Mouse (Mus musculus) heart, embryonic 13.5 days (tissue): ENCODE results near the gene Kcnd3. TPM values are rescaled to one million over a fixed set of nuclear protein-coding genes. Genes with fewer than 3 reads are reported as not detected.

Source experiments
- ATAC-seq: fragments of 200-750 bp; cut with Nextera tagmentation; 2 replicates; pipeline ENCODE4 v1.8.0; 2017; ENCODE audit warnings: moderate TSS enrichment; ENCODE audit not compliant: insufficient number of reproducible peaks, low FRiP score, low TSS enrichment; ENCODE audit errors: extremely low read depth
- H3K27ac ChIP-seq: fragments of 300-500 bp; sonication (generic); replicated peaks from 2 replicates; pipeline ENCODE4 v1.5.1; 2015; ENCODE audit warnings: moderate library complexity, mild to moderate bottlenecking, inconsistent platforms
- H3K27me3 ChIP-seq: fragments of 300-500 bp; sonication (generic); replicated peaks from 2 replicates; pipeline ENCODE4 v1.6.1; 2015; ENCODE audit warnings: mild to moderate bottlenecking, inconsistent platforms
- H3K36me3 ChIP-seq: fragments of 300-500 bp; sonication (generic); 2 replicates; pipeline ENCODE4 v1.6.1; 2015; ENCODE audit warnings: mild to moderate bottlenecking, inconsistent platforms
- H3K4me1 ChIP-seq: fragments of 300-500 bp; sonication (generic); 2 replicates; pipeline ENCODE4 v1.6.1; 2015; ENCODE audit warnings: inconsistent platforms
- H3K4me2 ChIP-seq: fragments of 300-500 bp; sonication (generic); 2 replicates; pipeline ENCODE4 v1.6.1; 2015; ENCODE audit warnings: inconsistent platforms, mild to moderate bottlenecking, moderate library complexity
- H3K4me3 ChIP-seq: fragments of 300-500 bp; sonication (generic); 2 replicates; pipeline ENCODE4 v1.5.1; 2015; ENCODE audit warnings: moderate library complexity, mild to moderate bottlenecking, inconsistent platforms
- H3K9ac ChIP-seq: fragments of 300-500 bp; sonication (generic); 2 replicates; pipeline ENCODE4 v1.6.1; 2015; ENCODE audit warnings: inconsistent platforms, mild to moderate bottlenecking, moderate library complexity
- H3K9me3 ChIP-seq: fragments of 300-500 bp; sonication (generic); 2 replicates; pipeline ENCODE4 v1.6.1; 2016; ENCODE audit warnings: inconsistent platforms
- WGBS: fragments of 180-500 bp; shearing (Covaris S2); methylation state at CpG from one replicate; pipeline ENCODE4 v1.1.7; 2015; ENCODE audit warnings: mixed read lengths; 5-methylcytosine and 5-hydroxymethylcytosine counted together
- polyA plus RNA-seq: library from polyadenylated mRNA; unstranded; fragments of >200 nt; fragmentation: Nextera tagmentation; extraction: Ambion mirVana; gene quantifications from 2 replicates; pipeline ENCODE4 v1.2.1, GENCODE M21; 2015

Kcnd3 gene
- polyA plus RNA-seq, 1 experiment from 2014 or later, result 0.67 TPM

- Histone ChIP-seq H3K4me3 (no peak overlapping the region), H3K9me3 (no peaks in the 10 kb centered on the region), H3K36me3 (no peaks in the 10 kb centered on the region), H3K9ac (no peak overlapping the region), H3K27me3 (no peaks in the 10 kb centered on the region; the same call in 1 of the 2 replicates), H3K4me1 (peaks cover 20% of the 10 kb centered on the region), H3K27ac (no peak overlapping the region), H3K4me2 (no peak overlapping the region)
- 66% methylated on average over 1 of the region's 1 CpGs for WGBS
- ATAC-seq, result no peak
These were observed 48.9 kb downstream of the Kcnd3 start for GRCm38 (mm10) chr3:105501071-105501470.

GRCm38 (mm10) chr3:105504272-105504671, 52.1 kb downstream of the Kcnd3 start:
- peak overlapping the region; percentile 21; the same call in 1 of the 2 replicates for H3K27ac ChIP-seq

GRCm38 (mm10) chr3:105505161-105505872, 53.2 kb downstream of the Kcnd3 start:
- Histone ChIP-seq H3K4me2 (no peak overlapping the region), H3K27ac (no peak overlapping the region), H3K36me3 (no peaks in the 10 kb centered on the region), H3K9ac (no peak overlapping the region), H3K27me3 (0 out of 2 replicates have a peak, but pooled peaks cover 7% of the 10 kb centered on the region), H3K4me3 (no peak overlapping the region), H3K4me1 (peaks cover 23% of the 10 kb centered on the region), H3K9me3 (no peaks in the 10 kb centered on the region)
- no peak for ATAC-seq
- 62% methylated on average over 15 of the region's 15 CpGs for WGBS

More at GRCm38 (mm10) chr3:105504272-105504671, 52.1 kb downstream of the Kcnd3 start:
- Histone ChIP-seq H3K9me3 (no peaks in the 10 kb centered on the region), H3K9ac (no peak overlapping the region), H3K4me2 (no peak overlapping the region), H3K4me3 (no peak overlapping the region), H3K27me3 (0 out of 2 replicates have a peak, but pooled peaks cover 7% of the 10 kb centered on the region), H3K36me3 (no peaks in the 10 kb centered on the region), H3K4me1 (peaks cover 20% of the 10 kb centered on the region)
- 29% methylated on average over 3 of the region's 3 CpGs for WGBS
- no peak for ATAC-seq

- Histone ChIP-seq H3K9me3 (no peaks in the 10 kb centered on the region), H3K4me3 (no peak overlapping the region), H3K27me3 (0 out of 2 replicates have a peak, but pooled peaks cover 7% of the 10 kb centered on the region), H3K27ac (no peak overlapping the region), H3K36me3 (no peaks in the 10 kb centered on the region), H3K4me1 (peaks cover 27% of the 10 kb centered on the region), H3K4me2 (no peak overlapping the region), H3K9ac (no peak overlapping the region)
- ATAC-seq, result no peak
- WGBS, result 73% methylated on average over 7 of the region's 7 CpGs
These were observed 53.7 kb downstream of the Kcnd3 start for GRCm38 (mm10) chr3:105505873-105506170.

GRCm38 (mm10) chr3:105506592-105506991, 54.5 kb downstream of the Kcnd3 start:
- Histone ChIP-seq H3K36me3 (no peaks in the 10 kb centered on the region), H3K9me3 (no peaks in the 10 kb centered on the region), H3K4me1 (peaks cover 28% of the 10 kb centered on the region), H3K27me3 (0 out of 2 replicates have a peak, but pooled peaks cover 7% of the 10 kb centered on the region), H3K9ac (no peak overlapping the region), H3K4me2 (no peak overlapping the region), H3K4me3 (no peak overlapping the region), H3K27ac (no peak overlapping the region)
- ATAC-seq, result no peak
- 79% methylated on average over 4 of the region's 4 CpGs for WGBS

GRCm38 (mm10) chr3:105509321-105509720, 57.2 kb downstream of the Kcnd3 start:
- Histone ChIP-seq H3K9ac (no peak overlapping the region), H3K4me1 (peaks cover 23% of the 10 kb centered on the region), H3K27me3 (0 out of 2 replicates have a peak, but pooled peaks cover 7% of the 10 kb centered on the region), H3K36me3 (no peaks in the 10 kb centered on the region), H3K4me3 (no peak overlapping the region), H3K4me2 (no peak overlapping the region), H3K27ac (no peak overlapping the region), H3K9me3 (no peaks in the 10 kb centered on the region)
- ATAC-seq, result no peak
- 58% methylated on average over 4 of the region's 4 CpGs for WGBS

- Histone ChIP-seq H3K9ac (no peak overlapping the region), H3K27me3 (peaks cover 11% of the 10 kb centered on the region; the same call in 1 of the 2 replicates), H3K9me3 (no peaks in the 10 kb centered on the region), H3K4me1 (peaks cover 11% of the 10 kb centered on the region), H3K4me2 (no peak overlapping the region), H3K36me3 (no peaks in the 10 kb centered on the region), H3K4me3 (no peak overlapping the region), H3K27ac (no peak overlapping the region)
- no peak for ATAC-seq
- 20% methylated on average over 2 of the region's 2 CpGs for WGBS
These were observed 59.7 kb downstream of the Kcnd3 start for GRCm38 (mm10) chr3:105511836-105512235.

GRCm38 (mm10) chr3:105514215-105514614, 62.1 kb downstream of the Kcnd3 start:
- H3K9ac ChIP-seq, result no peak overlapping the region
- WGBS, result 33% methylated on average over 3 of the region's 3 CpGs
- no peak overlapping the region for H3K4me2 ChIP-seq
- no peak overlapping the region for H3K4me3 ChIP-seq
- peaks cover 11% of the 10 kb centered on the region for H3K4me1 ChIP-seq
- ATAC-seq, result no peak
- peaks cover 8% of the 10 kb centered on the region; the same call in 1 of the 2 replicates for H3K27me3 ChIP-seq
- H3K27ac ChIP-seq, result no peak overlapping the region
- H3K36me3 ChIP-seq, result no peaks in the 10 kb centered on the region
- H3K9me3 ChIP-seq, result no peaks in the 10 kb centered on the region

GRCm38 (mm10) chr3:105515035-105515434, 62.9 kb downstream of the Kcnd3 start:
- Histone ChIP-seq H3K9ac (no peak overlapping the region), H3K36me3 (no peaks in the 10 kb centered on the region), H3K4me3 (no peak overlapping the region), H3K27me3 (peaks cover 8% of the 10 kb centered on the region; the same call in 1 of the 2 replicates), H3K9me3 (no peaks in the 10 kb centered on the region), H3K4me1 (peaks cover 11% of the 10 kb centered on the region), H3K4me2 (no peak overlapping the region), H3K27ac (no peak overlapping the region)
- no peak for ATAC-seq

GRCm38 (mm10) chr3:105515640-105516039, 63.5 kb downstream of the Kcnd3 start:
- no peak for ATAC-seq
- H3K27me3 ChIP-seq, result peaks cover 8% of the 10 kb centered on the region; the same call in 1 of the 2 replicates
- H3K27ac ChIP-seq, result no peak overlapping the region
- H3K36me3 ChIP-seq, result no peaks in the 10 kb centered on the region
- no peak overlapping the region for H3K9ac ChIP-seq
- peaks cover 8% of the 10 kb centered on the region for H3K4me1 ChIP-seq
- H3K9me3 ChIP-seq, result no peaks in the 10 kb centered on the region
- no peak overlapping the region for H3K4me2 ChIP-seq
- H3K4me3 ChIP-seq, result no peak overlapping the region
- WGBS, result 77% methylated on average over 1 of the region's 1 CpGs

GRCm38 (mm10) chr3:105520446-105520845, 68.3 kb downstream of the Kcnd3 start:
- no peak for ATAC-seq
- Histone ChIP-seq H3K4me2 (no peak overlapping the region), H3K9ac (no peak overlapping the region), H3K36me3 (no peaks in the 10 kb centered on the region), H3K27me3 (peaks cover 8% of the 10 kb centered on the region; the same call in 1 of the 2 replicates), H3K4me1 (peaks cover 18% of the 10 kb centered on the region), H3K4me3 (no peak overlapping the region), H3K27ac (no peak overlapping the region; the same call in 1 of the 2 replicates), H3K9me3 (no peaks in the 10 kb centered on the region)
- WGBS, result 55% methylated on average over 6 of the region's 6 CpGs

GRCm38 (mm10) chr3:105521178-105521631, 69.1 kb downstream of the Kcnd3 start:
- ATAC-seq, result 0 out of 2 replicates have a peak, but pooled peaks have one; percentile 42
- Histone ChIP-seq H3K27ac (peak overlapping the region; percentile 72), H3K9ac (no peak overlapping the region), H3K9me3 (no peaks in the 10 kb centered on the region), H3K4me1 (peaks cover 18% of the 10 kb centered on the region), H3K4me2 (peak overlapping the region; percentile 52), H3K27me3 (peaks cover 7% of the 10 kb centered on the region; the same call in 1 of the 2 replicates), H3K36me3 (no peaks in the 10 kb centered on the region), H3K4me3 (no peak overlapping the region)
- WGBS, result 37% methylated on average over 12 of the region's 12 CpGs
